27 mouse cellular contexts compared by ENCODE assay signal in the genomic region with DNA sequence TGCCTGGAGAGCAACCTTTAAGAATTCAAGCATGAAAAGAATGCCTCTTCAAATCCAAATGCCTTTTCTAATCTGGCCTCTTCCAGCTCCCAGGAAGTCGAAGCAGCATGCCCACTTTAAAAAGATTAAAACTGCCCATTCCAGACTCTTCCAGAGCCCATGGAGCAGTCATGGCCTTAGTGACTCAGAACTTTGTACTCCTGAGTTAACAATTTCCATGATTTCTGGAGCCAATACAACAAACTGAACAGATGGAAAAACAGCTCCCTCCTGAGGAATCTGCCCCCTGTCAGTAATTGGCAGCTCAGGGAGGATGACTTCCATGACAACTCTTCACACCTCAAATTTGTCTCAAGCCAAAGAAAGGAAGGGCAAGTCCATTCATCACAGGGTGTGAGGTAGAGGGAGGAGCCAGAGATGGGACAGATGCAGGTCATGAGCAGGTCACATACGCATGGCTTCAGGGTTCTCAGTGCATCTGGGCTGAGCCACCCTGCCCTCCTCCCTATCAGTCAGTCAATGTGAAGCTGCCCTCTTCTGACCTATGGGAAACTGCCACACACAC.
DNase-seq lines count a peak whose midpoint lies in the region; TF ChIP-seq lines count a peak whose summit lies in the region.
"Had no signal": no experiment of that assay in that cellular context is flagged by ENCODE, and none has a peak within 500 bp of the region (broad histone marks: within the 10 kb centered on the region; RNA-seq: fewer than 3 reads in every experiment).

No protein-coding gene starts in this region.

- H3K36me3 ChIP-seq in kidney, adult 2 months (ENCODE audit: control insufficient read depth, insufficient read depth, low read length) = no peaks in the 10 kb centered on the region
- H3K36me3 ChIP-seq: embryonic facial prominence, embryonic 13.5 days; forebrain, embryonic 12.5 days; hindbrain, embryonic 10.5 days; intestine, embryonic 15.5 days; liver, embryonic 12.5 days; midbrain, embryonic 15.5 days; neural tube, embryonic 13.5 days had no signal

- no peak overlapping the region for H3K4me3 ChIP-seq in kidney, adult 2 months (ENCODE audit: insufficient read depth, low read depth, low read length)
- H3K4me3 ChIP-seq: embryonic facial prominence, embryonic 13.5 days; erythroblast, embryonic 14.5 days; forebrain, embryonic 12.5 days; gastrocnemius, adult 2 months; hindbrain, embryonic 10.5 days; intestine, embryonic 15.5 days; layer of hippocampus, adult 2 months; liver, embryonic 12.5 days; midbrain, embryonic 15.5 days; neural tube, embryonic 13.5 days had no signal

- peaks cover 16% of the 10 kb centered on the region; the same call in 1 of the 2 replicates for H3K4me1 ChIP-seq in kidney, adult 2 months (ENCODE audit: control insufficient read depth, insufficient read depth, low read length)
- H3K4me1 ChIP-seq: embryonic facial prominence, embryonic 13.5 days; forebrain, embryonic 12.5 days; hindbrain, embryonic 10.5 days; intestine, embryonic 15.5 days; liver, embryonic 12.5 days; midbrain, embryonic 15.5 days; neural tube, embryonic 13.5 days had no signal

- peak overlapping the region; percentile 91 for H3K27ac ChIP-seq in kidney, adult 2 months (ENCODE audit: insufficient read depth, low read depth, low read length)
- H3K27ac ChIP-seq: embryonic facial prominence, embryonic 13.5 days; forebrain, embryonic 12.5 days; gastrocnemius, adult 2 months; hindbrain, embryonic 10.5 days; intestine, embryonic 15.5 days; layer of hippocampus, adult 2 months; liver, embryonic 12.5 days; midbrain, embryonic 15.5 days; neural tube, embryonic 13.5 days had no signal

- 49% methylated on average over 2 of the region's 2 CpGs for WGBS in kidney, adult 2 months

- DNase-seq in cerebellum, postnatal 14 days = peak; percentile 13 to 45
- DNase-seq in cerebellum, postnatal 4 days (ENCODE audit: low spot score in 2 of 2) = no peak
- peak; percentile 84 for DNase-seq in kidney, adult 2 months
- no peak for DNase-seq in kidney, postnatal 4 days
- DNase-seq in ES-CJ7 (ENCODE audit: low read depth, low spot score) (peak; percentile 23), R1 (ENCODE audit: low read depth, low spot score) (peak; percentile 66)
- no peak for DNase-seq in layer of hippocampus, adult 11-12 months (ENCODE audit: low spot score)
- no peak for DNase-seq in neural tube, embryonic 10.5 days (ENCODE audit: extremely low spot score, low spot score)
- DNase-seq: adrenal gland, postnatal 25 days; cerebellum, adult 9-11 months; embryo, embryonic 11 days; gastrocnemius, adult 2 months; layer of hippocampus, postnatal 36 days; lung, adult 18-20 months; lung, postnatal 10 days; retina, postnatal 1 day; right cerebral cortex, postnatal 25 days; spleen, adult 18-20 months had no signal

- TF ChIP-seq CTCF in kidney, adult 2 months (conservative IDR thresholded peaks at IDR 0.05; ENCODE audit: insufficient read depth, insufficient read length, low read depth, low read length) = 0 out of 2 replicates have a peak, but pooled peaks have one; percentile 23

- no peaks in the 10 kb centered on the region for H3K27me3 ChIP-seq in kidney, adult 2 months (replicated peaks; ENCODE audit: control insufficient read depth, insufficient read depth, low read length)
- H3K27me3 ChIP-seq: embryonic facial prominence, embryonic 13.5 days; forebrain, embryonic 12.5 days; intestine, embryonic 15.5 days; liver, embryonic 12.5 days; midbrain, embryonic 15.5 days; neural tube, embryonic 13.5 days had no signal

- TF ChIP-seq POLR2A in kidney, adult 2 months (IDR thresholded peaks at IDR 0.05; ENCODE audit: low read depth, low read length) = no peak

Comparison
In these comparisons a context has a peak if more than half of its experiments do, and no peak if none do; other contexts are left out.
1. DNase-seq: peak in cerebellum, postnatal 14 days (2 of 2), kidney, adult 2 months (single experiment), ES-CJ7 (single experiment) and R1 (single experiment); none in cerebellum, postnatal 4 days (0 of 2), kidney, postnatal 4 days (0 of 2), layer of hippocampus, adult 11-12 months (single experiment) and neural tube, embryonic 10.5 days (single experiment).